Mouse (Mus musculus): Measurements from ENCODE around the gene Ric3. TPM values are rescaled to one million over a fixed set of nuclear protein-coding genes. Genes with fewer than 3 reads are reported as not detected.
"Not testable (repeated sequence)": the region's sequence is repeated elsewhere in the genome, so short reads cannot be mapped to it uniquely, and the experiment has no call there.

The Ric3 gene
- polyA plus RNA-seq, 1 experiment from 2014 or later, result 7.4 TPM

DNA sequence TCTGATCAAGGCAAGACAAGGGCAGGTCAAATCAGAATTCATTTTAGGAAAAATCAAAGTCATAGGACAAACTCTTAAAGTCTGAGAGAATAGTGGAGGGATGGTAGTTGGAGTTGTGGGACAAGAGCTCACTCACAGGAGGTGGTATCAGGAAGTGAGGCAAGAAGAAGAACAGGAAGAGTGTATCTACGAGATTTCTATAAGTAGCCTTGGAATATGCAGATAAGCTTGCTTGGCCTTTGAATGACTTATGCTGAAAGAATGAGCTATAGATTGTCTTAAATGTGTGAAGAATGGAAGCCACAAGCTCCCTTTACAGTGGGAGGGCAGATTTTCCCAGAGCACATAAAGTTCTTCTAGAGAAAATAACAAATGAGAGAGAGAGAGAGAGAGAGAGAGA, 21.8 kb upstream of the Ric3 start:
- Histone ChIP-seq H3K36me3 (replicated peaks; ENCODE audit: control insufficient read depth, insufficient read depth, low read depth, low read length) (no peaks in the 10 kb centered on the region), H3K27me3 (ENCODE audit: control insufficient read depth, insufficient read depth, low read length) (no peaks in the 10 kb centered on the region), H3K9me3 (replicated peaks; ENCODE audit: control insufficient read depth, low read length) (no peaks in the 10 kb centered on the region), H3K9ac (replicated peaks; ENCODE audit: low read length) (no peak overlapping the region), H3K4me2 (ENCODE audit: low read depth, low read length) (no peak overlapping the region), H3K4me1 (ENCODE audit: control insufficient read depth, insufficient read depth, low read length) (no peaks in the 10 kb centered on the region), H3K4me3 (ENCODE audit: low read depth, low read length) (no peak overlapping the region), H3K27ac (replicated peaks; ENCODE audit: low read depth, low read length) (no peak overlapping the region)
- 53% methylated on average over 1 of the region's 1 CpGs for WGBS
- ATAC-seq (replicated peaks; ENCODE audit: insufficient number of reproducible peaks, low FRiP score, low TSS enrichment, low read depth), result no peak
- no peak for DNase-seq (ENCODE audit: low spot score)

DNA sequence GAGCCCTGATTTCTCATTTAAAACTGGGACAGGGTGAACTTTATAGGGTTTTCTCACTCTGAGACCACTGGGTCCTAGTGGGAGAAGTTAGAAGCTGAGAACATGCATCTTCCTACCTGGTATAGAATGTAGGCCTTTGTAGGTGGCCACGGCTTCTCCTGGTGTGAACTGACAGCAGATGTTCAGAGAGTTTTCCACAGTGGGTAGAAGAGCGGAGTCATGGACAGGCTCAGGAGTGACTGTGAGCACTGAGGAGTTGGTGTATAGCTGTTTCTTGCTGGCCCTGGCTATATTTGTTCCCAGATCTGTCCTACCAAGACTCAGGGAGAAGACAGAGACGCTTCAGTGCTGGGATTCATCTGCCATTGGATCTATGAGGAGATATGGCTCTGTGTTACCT, 18.0 kb upstream of the Ric3 start:
- H3K9ac ChIP-seq (replicated peaks; ENCODE audit: low read length), result no peak overlapping the region
- H3K27ac ChIP-seq (replicated peaks; ENCODE audit: low read depth, low read length), result no peak overlapping the region
- 84% methylated on average over 3 of the region's 3 CpGs for WGBS
- H3K4me2 ChIP-seq (ENCODE audit: low read depth, low read length), result no peak overlapping the region
- H3K4me3 ChIP-seq (ENCODE audit: low read depth, low read length), result no peak overlapping the region
- H3K36me3 ChIP-seq (replicated peaks; ENCODE audit: control insufficient read depth, insufficient read depth, low read depth, low read length), result no peaks in the 10 kb centered on the region
- no peaks in the 10 kb centered on the region for H3K27me3 ChIP-seq (ENCODE audit: control insufficient read depth, insufficient read depth, low read length)
- ATAC-seq (replicated peaks; ENCODE audit: insufficient number of reproducible peaks, low FRiP score, low TSS enrichment, low read depth) (no peak), DNase-seq (ENCODE audit: low spot score) (no peak)
- H3K9me3 ChIP-seq (replicated peaks; ENCODE audit: control insufficient read depth, low read length), result no peaks in the 10 kb centered on the region
- no peaks in the 10 kb centered on the region for H3K4me1 ChIP-seq (ENCODE audit: control insufficient read depth, insufficient read depth, low read length)

DNA sequence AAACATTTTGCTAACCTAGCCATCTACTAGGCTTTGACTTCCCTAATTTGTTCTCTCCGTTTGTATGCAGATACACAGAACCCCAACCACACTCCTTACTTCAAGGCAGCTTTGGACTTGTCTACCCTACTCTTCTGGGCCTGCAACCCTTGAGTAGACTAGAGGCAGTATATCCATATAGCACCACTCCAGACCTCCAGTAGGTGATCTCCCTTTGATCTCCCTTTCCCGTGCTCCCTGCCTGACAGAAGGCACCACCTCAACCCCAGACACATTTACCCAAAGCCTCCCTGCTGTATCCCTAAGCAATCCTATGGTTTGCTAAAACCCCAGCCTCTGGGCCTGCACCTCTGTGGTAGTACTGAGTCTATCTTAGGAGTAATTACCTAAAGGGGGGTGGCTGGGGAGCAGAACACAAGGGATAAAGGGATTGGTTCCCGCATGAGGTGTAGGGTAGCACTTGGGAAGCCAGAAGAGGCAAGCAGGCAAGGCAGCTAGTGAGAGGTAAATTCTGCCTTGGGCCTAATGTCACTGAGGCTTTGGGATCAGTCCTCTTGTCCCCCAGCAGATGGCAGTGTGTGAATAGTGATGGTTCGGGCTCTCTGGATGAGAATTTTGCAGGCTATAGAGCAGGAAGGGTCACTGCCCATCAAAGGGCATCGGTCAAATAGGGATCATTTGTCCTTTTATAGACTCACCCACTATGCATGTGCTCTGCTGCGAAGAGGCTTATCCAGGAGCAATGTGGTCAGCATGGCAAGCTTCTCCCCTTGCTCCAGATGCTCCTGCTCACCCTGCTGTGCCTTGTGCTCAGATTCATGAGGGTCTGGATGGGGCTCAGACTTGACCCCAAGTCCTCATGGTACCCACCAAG, 15.3 kb upstream of the Ric3 start:
- 36% methylated on average over 6 of the region's 6 CpGs for WGBS

DNA sequence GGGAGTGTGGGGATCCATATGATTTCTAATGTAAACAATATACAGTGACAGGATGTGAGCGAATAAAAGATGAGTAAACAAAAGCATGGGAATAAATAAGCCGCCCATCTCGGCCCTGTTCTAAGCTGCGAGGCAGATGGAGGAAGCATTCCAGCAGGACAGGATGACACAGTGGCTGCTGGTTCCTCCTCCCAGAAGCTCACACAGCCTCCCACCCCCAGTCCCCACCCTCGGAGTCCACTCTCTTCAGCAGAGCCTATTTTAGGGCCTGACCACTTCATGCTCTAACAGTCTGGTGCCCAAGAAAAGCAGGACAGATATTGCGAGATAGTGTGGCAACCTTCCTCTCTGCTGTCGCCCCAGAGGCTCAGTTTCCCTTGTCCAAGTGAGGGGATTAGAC, 14.1 kb upstream of the Ric3 start:
- Histone ChIP-seq H3K27ac (replicated peaks; ENCODE audit: low read depth, low read length) (no peak overlapping the region), H3K36me3 (replicated peaks; ENCODE audit: control insufficient read depth, insufficient read depth, low read depth, low read length) (no peaks in the 10 kb centered on the region), H3K27me3 (ENCODE audit: control insufficient read depth, insufficient read depth, low read length) (no peaks in the 10 kb centered on the region), H3K9me3 (replicated peaks; ENCODE audit: control insufficient read depth, low read length) (no peaks in the 10 kb centered on the region), H3K4me1 (ENCODE audit: control insufficient read depth, insufficient read depth, low read length) (no peaks in the 10 kb centered on the region), H3K9ac (replicated peaks; ENCODE audit: low read length) (no peak overlapping the region), H3K4me2 (ENCODE audit: low read depth, low read length) (no peak overlapping the region), H3K4me3 (ENCODE audit: low read depth, low read length) (no peak overlapping the region)
- WGBS, result 79% methylated on average over 7 of the region's 7 CpGs
- DNase-seq (ENCODE audit: low spot score) (no peak), ATAC-seq (replicated peaks; ENCODE audit: insufficient number of reproducible peaks, low FRiP score, low TSS enrichment, low read depth) (no peak)

More for the DNA sequence above, 15.3 kb upstream of the Ric3 start:
- DNase-seq (ENCODE audit: low spot score) (peak; percentile 60), ATAC-seq (replicated peaks; ENCODE audit: insufficient number of reproducible peaks, low FRiP score, low TSS enrichment, low read depth) (peak; percentile 48; the same call in 1 of the 2 replicates)
- Histone ChIP-seq H3K27ac (replicated peaks; ENCODE audit: low read depth, low read length) (no peak overlapping the region), H3K36me3 (replicated peaks; ENCODE audit: control insufficient read depth, insufficient read depth, low read depth, low read length) (no peaks in the 10 kb centered on the region), H3K4me2 (ENCODE audit: low read depth, low read length) (no peak overlapping the region), H3K4me1 (ENCODE audit: control insufficient read depth, insufficient read depth, low read length) (no peaks in the 10 kb centered on the region), H3K9ac (replicated peaks; ENCODE audit: low read length) (no peak overlapping the region), H3K27me3 (ENCODE audit: control insufficient read depth, insufficient read depth, low read length) (no peaks in the 10 kb centered on the region), H3K9me3 (replicated peaks; ENCODE audit: control insufficient read depth, low read length) (no peaks in the 10 kb centered on the region), H3K4me3 (ENCODE audit: low read depth, low read length) (no peak overlapping the region)

DNA sequence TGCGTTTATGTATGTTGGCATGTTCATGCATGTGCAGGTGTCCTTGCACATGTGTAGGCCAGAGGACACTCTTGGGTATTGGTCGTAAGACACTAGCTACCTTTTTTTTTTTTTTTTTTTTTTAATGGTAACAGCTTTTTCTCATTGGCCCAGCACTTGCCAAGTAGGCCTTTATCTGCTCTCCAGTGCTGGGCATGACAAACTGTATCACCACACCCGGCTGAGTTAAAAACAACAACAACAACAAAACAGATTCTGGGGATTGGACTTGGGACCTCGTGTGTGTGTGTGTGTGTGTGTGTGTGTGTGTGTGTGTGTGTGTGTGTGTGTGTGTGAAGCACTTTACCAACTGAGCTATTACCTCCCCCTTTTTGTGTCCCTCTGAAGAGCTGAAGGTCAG, 13.5 kb upstream of the Ric3 start:
- H3K27ac ChIP-seq (replicated peaks; ENCODE audit: low read depth, low read length), result no peak overlapping the region
- 71% methylated on average over 4 of the region's 4 CpGs for WGBS
- ATAC-seq (replicated peaks; ENCODE audit: insufficient number of reproducible peaks, low FRiP score, low TSS enrichment, low read depth), result no peak
- H3K9me3 ChIP-seq (replicated peaks; ENCODE audit: control insufficient read depth, low read length), result no peaks in the 10 kb centered on the region
- no peak overlapping the region for H3K4me3 ChIP-seq (ENCODE audit: low read depth, low read length)
- H3K4me2 ChIP-seq (ENCODE audit: low read depth, low read length), result no peak overlapping the region
- no peaks in the 10 kb centered on the region for H3K36me3 ChIP-seq (replicated peaks; ENCODE audit: control insufficient read depth, insufficient read depth, low read depth, low read length)
- DNase-seq (ENCODE audit: low spot score), result no peak
- H3K4me1 ChIP-seq (ENCODE audit: control insufficient read depth, insufficient read depth, low read length), result no peaks in the 10 kb centered on the region
- H3K27me3 ChIP-seq (ENCODE audit: control insufficient read depth, insufficient read depth, low read length), result no peaks in the 10 kb centered on the region
- H3K9ac ChIP-seq (replicated peaks; ENCODE audit: low read length), result no peak overlapping the region

DNA sequence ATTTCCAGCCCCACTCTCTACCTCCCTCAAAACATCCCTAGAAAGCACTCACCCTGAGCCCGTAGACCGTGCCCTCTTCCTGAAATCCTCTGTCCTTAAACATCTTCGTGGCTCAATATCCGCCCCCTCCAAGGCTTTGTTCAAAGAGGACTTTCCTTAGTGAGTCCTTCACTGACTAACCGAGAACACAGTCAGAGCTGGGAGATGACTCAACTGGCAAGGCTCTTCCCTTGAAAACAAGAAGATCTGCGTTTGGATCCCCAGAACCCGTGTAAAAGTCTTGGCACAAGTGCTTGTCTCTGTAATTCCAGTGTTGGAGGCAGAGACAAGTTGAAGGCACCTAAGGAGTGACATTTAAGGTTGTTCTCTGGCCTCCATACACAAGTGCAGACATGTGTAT, 11.2 kb upstream of the Ric3 start:
- Histone ChIP-seq H3K27me3 (ENCODE audit: control insufficient read depth, insufficient read depth, low read length) (no peaks in the 10 kb centered on the region), H3K4me1 (ENCODE audit: control insufficient read depth, insufficient read depth, low read length) (no peaks in the 10 kb centered on the region), H3K4me3 (ENCODE audit: low read depth, low read length) (no peak overlapping the region), H3K9me3 (replicated peaks; ENCODE audit: control insufficient read depth, low read length) (no peaks in the 10 kb centered on the region), H3K9ac (replicated peaks; ENCODE audit: low read length) (no peak overlapping the region), H3K36me3 (replicated peaks; ENCODE audit: control insufficient read depth, insufficient read depth, low read depth, low read length) (no peaks in the 10 kb centered on the region), H3K27ac (replicated peaks; ENCODE audit: low read depth, low read length) (no peak overlapping the region), H3K4me2 (ENCODE audit: low read depth, low read length) (no peak overlapping the region)
- ATAC-seq (replicated peaks; ENCODE audit: insufficient number of reproducible peaks, low FRiP score, low TSS enrichment, low read depth), result no peak
- no peak for DNase-seq (ENCODE audit: low spot score)
- WGBS, result no CpG with 5 or more reads among the region's 7 CpGs

DNA sequence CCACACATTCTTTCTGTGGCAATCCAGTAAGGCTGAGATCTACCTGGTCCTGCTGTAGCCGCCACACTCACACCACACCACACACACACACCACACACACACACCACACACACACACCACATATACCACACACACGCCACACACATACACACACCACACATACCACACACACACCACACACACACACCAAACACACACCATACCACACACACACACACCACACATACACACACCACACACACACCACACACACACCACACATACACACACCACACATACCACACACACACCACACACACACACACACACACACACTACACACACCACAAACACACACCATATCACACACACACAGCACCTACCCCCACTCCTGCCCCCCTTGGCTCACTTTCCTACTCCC, 8.2 kb upstream of the Ric3 start:
- H3K9ac ChIP-seq (replicated peaks; ENCODE audit: low read length); H3K9me3 ChIP-seq (replicated peaks; ENCODE audit: control insufficient read depth, low read length); H3K27ac ChIP-seq (replicated peaks; ENCODE audit: low read depth, low read length); H3K4me2 ChIP-seq (ENCODE audit: low read depth, low read length); H3K27me3 ChIP-seq (ENCODE audit: control insufficient read depth, insufficient read depth, low read length); ATAC-seq (replicated peaks; ENCODE audit: insufficient number of reproducible peaks, low FRiP score, low TSS enrichment, low read depth); H3K36me3 ChIP-seq (replicated peaks; ENCODE audit: control insufficient read depth, insufficient read depth, low read depth, low read length); H3K4me3 ChIP-seq (ENCODE audit: low read depth, low read length); H3K4me1 ChIP-seq (ENCODE audit: control insufficient read depth, insufficient read depth, low read length); DNase-seq (ENCODE audit: low spot score): not testable (repeated sequence)
- WGBS, result no CpG with 5 or more reads among the region's 2 CpGs

DNA sequence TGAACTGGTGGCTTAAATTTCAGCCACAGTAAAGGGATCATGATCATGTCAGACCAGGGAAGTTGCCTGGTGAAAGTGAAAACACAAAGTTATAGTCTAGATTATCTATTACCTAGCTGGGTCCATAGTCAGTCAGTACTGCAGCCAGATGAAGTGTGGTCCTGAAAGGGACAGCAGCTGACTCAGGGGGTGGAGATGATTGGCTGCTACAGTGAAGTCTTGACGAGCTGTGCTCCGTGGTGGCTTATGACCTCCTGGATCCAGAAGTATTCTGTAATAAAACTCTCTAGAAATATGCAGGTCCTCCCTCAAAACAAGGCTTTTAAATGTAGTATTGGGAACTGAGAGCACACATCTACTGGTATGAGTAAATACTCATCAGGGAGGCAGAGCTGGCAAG, 3.8 kb upstream of the Ric3 start:
- WGBS, result 15% methylated on average over 2 of the region's 2 CpGs
- Histone ChIP-seq H3K9ac (replicated peaks; ENCODE audit: low read length) (no peak overlapping the region), H3K27me3 (ENCODE audit: control insufficient read depth, insufficient read depth, low read length) (0 out of 2 replicates have a peak, but pooled peaks cover 4% of the 10 kb centered on the region), H3K4me3 (ENCODE audit: low read depth, low read length) (no peak overlapping the region), H3K36me3 (replicated peaks; ENCODE audit: control insufficient read depth, insufficient read depth, low read depth, low read length) (no peaks in the 10 kb centered on the region), H3K4me1 (ENCODE audit: control insufficient read depth, insufficient read depth, low read length) (no peaks in the 10 kb centered on the region), H3K9me3 (replicated peaks; ENCODE audit: control insufficient read depth, low read length) (no peaks in the 10 kb centered on the region), H3K27ac (replicated peaks; ENCODE audit: low read depth, low read length) (no peak overlapping the region), H3K4me2 (ENCODE audit: low read depth, low read length) (no peak overlapping the region)
- DNase-seq (ENCODE audit: low spot score), result peak; percentile 22
- no peak for ATAC-seq (replicated peaks; ENCODE audit: insufficient number of reproducible peaks, low FRiP score, low TSS enrichment, low read depth)
